Mouse (Mus musculus): ENCODE measurements around the gene Rbx1. TPM values are rescaled to one million over a fixed set of nuclear protein-coding genes. Genes with fewer than 3 reads are reported as not detected.
"Not testable (repeated sequence)": the region's sequence is repeated elsewhere in the genome, so short reads cannot be mapped to it uniquely, and the experiment has no call there.

The Rbx1 gene
- 100 to 1,000 TPM; 323 to 363 TPM for polyA plus RNA-seq (2017; shearing (Covaris generic))

DNA sequence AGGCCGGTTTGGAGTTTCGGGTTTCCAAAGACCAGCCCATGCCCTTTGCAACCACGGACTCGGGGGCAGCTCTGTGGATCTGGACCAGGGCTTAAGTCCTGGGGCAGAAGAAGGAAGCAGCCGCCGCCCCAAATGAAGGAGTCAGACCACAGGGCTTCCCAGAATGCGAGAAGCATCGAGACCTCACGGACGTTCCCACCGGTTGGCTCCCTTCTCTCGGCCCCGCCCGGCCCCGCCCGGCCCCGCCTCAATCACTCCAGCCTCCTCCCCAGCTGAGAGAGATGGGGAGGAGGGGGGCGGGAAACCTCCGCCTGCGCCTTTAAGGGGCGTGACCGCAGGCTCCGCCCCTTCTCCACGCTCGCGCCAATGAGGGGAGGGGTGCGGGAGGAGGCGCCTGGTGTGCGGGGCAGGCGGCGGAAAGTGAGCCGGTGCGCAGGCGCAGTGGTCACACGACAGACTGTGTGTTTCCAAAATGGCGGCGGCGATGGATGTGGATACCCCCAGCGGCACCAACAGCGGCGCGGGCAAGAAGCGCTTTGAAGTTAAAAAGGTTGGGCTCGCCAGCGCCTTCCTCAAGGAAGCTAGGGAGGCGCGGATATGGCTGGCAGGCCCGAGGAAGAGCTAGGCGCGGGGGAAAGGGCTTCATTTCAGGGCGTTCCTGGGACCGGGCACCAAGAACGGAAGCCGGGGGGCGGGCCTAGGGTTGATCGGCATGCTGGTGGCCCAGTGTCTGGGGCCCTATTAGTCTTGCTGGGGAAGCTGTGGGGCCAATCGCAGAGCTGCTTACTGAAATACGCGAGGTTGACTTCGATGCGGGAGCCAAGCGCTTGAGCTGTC, at the start of gene Rbx1:
TSS of gene Rbx1 (plus strand) at position 396 of the 837 bp plus-strand sequence.
- peak; percentile 92 for ATAC-seq

DNA sequence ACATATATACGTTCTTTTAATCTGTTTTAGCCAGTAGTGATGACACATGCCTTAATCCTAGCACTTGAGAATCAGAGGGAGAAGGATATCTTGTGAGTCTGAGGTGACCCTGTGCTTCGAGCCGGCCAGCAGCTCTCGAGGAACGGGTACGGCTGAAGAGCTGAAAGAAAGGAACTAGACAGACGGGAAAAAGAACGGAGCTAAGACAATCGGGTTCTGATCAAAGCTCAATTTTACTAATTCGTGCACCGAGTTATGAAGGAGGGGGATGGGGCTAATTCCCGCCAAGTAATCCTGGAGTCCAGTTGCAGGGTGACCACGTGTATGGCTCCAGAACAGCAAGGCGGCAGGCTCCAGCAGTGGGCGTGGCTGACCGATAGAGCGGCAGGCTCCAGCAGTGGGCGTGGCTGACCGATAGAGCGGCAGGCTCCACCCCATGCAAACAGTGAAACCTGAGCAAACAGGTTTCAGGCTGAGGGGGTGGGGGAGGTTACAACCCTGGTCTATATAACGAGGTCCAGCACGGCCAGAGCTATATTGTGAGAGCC, 49.3 kb upstream of the Rbx1 start:
- ATAC-seq, result peak; percentile 61

DNA sequence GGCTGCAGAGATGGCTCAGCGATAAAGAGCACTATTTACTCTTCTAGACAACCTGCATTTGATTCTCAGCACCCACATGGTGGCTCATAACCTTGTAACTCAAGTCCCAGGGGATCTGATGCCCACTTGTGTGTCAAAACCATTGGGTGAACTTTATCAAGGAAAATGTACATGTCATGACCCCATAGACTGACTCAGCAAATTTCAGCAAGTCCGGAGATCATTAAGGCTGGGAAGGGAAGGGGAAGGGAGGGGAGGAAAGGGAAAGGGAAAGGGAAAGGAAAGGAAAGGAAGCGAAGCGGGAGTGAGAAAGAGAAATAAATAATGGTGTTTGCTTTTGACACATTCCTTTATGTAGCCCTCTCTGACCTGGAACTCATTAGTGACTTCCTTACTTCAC, 48.0 kb upstream of the Rbx1 start:
- no peak for ATAC-seq

DNA sequence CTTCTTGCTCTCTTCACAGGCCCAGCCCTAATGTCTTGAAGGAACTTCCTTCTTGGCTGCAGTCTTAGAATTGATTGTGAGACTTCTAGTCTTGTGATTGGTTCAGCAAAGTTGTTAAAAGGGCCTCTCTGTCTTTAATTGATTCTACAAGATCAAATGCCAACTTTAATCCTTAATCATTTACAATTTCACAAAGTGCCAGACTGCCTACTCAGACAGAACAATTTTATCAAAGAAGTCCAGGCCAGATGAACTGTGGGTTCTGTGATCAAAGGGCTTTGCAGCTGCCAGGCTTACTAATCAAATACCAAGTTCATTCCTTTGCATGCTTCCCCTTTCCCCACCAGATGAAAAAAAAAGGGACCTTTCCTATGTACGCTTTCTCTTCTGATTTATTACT, 44.6 kb upstream of the Rbx1 start:
- no peak for ATAC-seq

GRCm38 (mm10) chr15:81422156-81422681, 43.9 kb upstream of the Rbx1 start:
- no peak for ATAC-seq

DNA sequence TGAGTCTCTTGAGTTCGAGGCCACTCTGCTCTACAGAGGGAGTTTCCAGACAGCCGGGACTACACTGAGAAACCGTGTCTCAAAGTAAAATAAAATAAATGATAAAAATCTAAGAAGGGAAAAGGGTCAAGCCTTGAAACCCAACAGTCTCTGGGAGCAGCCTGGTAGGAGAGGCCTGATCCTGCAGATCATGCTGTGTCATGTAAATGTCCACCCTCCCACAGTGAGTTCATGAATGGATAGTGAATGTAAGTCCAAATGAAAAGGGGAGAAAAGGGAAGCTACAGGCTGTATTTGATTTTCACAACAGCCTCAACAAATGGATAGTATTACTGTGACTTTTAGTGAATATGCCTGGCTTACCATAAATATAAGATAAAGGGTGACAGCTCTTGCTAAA, 40.8 kb upstream of the Rbx1 start:
- ATAC-seq, result no peak

- ATAC-seq, result no peak
Observed at GRCm38 (mm10) chr15:81427947-81428346, 38.1 kb upstream of the Rbx1 start.

DNA sequence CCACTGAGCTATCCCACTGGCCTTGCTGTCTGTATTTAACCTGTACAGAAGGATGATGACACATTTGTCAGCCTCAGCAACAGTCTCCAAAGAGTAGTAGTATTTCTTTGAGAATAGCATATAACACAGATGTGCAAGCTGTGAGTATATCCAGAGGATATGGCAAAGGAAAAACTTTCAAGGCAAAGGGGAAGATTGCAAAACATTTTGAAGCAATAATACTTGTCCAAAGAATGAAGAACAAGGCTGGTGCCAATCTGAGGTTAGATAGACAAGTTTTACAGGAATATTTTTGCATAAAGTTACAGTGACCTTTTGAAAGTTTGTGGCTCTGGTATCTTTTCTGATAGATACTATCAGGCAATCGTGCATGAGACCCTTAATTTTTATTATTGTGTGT, 34.9 kb upstream of the Rbx1 start:
- ATAC-seq, result no peak

GRCm38 (mm10) chr15:81438345-81438744, 27.8 kb upstream of the Rbx1 start:
- ATAC-seq, result no peak

- no peak for ATAC-seq
Observed at GRCm38 (mm10) chr15:81439236-81439635, 26.9 kb upstream of the Rbx1 start.

DNA sequence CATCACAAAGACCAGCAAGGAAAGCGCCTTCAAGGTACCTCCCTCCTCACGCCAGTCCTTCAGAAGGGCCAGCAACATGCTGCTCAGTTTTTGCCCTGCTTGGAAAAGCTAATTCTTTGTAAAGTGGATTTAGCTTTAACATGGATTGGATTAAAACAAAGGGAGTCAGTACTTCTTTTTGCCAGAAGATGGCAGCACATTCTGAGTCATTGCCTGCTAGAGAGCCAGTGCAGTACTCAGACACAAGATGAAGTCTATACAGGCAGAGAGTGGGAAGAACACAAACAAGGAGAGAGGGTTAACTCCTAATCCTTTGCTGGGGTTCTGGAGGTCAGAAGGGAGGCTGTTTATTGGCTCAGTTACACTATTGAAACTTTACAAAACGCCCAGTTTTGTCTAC, 17.6 kb upstream of the Rbx1 start:
- ATAC-seq, result no peak

GRCm38 (mm10) chr15:81461523-81461922, 4.6 kb upstream of the Rbx1 start:
- ATAC-seq, result no peak

DNA sequence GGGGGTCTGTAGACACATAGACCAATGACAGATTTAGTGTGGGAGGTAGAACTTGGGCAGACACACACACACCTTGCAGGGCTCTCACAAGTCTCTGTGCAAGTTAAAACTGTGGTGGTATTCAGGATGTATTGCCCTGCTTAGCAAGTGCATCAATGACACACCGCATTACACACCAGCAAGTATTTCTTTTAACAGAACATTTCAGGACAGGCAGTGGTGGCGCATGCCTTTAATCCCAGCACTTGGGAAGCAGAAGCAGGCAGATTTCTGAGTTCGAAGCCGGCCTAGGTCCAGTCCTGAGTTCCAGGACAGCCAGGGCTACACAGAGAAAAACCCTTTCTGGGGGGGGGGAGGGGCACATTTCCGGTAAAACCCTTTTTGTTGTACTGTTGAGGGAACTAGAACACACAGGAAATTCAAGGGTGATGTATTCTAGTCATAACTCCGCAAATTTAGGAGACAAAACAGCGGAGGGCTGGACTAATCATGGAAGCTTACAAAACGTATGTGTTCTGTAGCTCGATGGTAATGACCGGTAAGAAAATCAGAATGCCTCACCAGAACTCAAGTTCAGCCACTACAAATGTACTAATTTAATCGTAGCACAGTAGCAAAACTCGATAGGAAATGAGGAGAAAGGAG, 958 bp upstream of the Rbx1 start:
- no peak for ATAC-seq

DNA sequence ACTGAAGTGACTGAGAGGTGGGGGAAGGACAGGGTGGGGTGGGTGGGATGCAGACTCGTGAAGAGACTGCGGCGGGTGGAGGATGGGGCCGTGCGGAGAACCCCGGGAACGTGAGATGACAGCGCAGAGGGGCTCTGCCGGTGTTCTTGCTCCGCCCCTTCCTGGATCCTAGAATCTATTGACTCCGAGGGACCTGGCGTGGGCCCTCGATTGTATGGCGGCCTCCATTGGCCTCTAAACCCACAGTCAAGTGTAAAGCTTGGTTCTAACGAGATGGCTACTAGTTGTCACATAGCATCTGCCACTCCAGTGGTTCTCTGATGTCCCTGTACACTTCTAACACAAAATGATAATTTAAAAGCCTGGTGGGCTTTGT, 630 bp downstream of the Rbx1 start:
- no peak for ATAC-seq

DNA sequence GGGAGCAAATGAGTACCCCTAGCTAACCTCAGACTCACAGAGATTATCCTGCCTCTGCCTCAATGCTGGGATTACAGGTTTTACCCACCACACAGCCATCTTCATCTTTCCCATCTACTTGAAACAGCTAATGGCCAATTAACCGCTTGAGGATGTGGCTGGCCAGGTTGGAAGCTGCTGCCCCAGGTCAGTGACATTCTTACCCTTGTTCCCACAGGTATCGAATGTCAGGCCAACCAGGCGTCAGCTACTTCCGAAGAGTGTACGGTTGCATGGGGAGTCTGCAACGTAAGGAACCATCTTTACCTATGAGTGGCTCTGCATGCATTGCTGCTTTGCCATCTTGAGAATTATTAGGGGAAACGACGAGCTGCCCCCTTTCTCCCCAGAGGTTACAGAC, 4.6 kb downstream of the Rbx1 start:
- ATAC-seq, result no peak

GRCm38 (mm10) chr15:81472256-81472655, 6.2 kb downstream of the Rbx1 start:
- no peak for ATAC-seq

DNA sequence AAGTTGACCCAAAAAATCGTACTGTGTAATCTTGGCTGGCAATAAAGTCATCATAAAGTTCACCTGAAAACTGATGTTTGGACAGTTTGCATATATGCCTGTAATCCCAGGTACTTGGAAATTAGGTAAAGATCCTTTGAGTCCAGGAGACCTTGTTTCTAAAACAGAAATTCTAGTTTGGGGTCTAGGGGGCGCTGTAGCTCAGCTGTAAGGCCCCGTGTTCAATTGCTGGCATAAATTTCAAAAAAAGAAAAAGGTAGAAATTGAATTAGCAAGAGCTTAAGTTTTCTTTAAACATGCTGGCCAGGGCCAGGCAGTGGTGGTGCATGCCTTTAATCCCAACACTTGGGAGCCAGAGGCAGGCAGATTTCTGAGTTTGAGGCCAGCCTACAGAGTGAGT, 9.6 kb downstream of the Rbx1 start:
- ATAC-seq, result no peak

GRCm38 (mm10) chr15:81476597-81476996, 10.5 kb downstream of the Rbx1 start:
- no peak for ATAC-seq

- ATAC-seq, result no peak
Observed at GRCm38 (mm10) chr15:81479446-81480213, 13.5 kb downstream of the Rbx1 start.

- ATAC-seq, result not testable (repeated sequence)
Observed at GRCm38 (mm10) chr15:81480284-81480683, 14.2 kb downstream of the Rbx1 start.

DNA sequence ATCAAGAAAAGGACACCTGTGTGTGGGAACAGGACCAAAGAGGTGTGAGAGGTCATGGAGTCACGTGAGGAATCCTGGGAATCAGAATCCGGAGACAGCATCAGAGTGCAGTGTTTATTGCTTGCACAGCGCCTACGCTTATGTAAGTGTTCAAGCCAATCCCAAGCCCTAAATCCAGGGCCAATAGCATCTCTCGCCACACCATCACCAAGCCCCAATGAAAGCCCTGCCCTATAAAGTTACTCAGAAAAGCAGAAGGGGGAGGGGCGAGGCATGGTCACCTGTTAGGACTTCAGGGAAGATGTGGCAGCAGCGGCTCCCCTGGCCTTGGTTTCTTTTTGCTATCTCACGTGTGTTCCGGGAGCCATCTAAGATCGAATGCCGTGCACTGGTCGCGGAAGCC, 14.9 kb downstream of the Rbx1 start:
- peak; percentile 84 for ATAC-seq

- no peak for ATAC-seq
Observed at GRCm38 (mm10) chr15:81482966-81483365, 16.9 kb downstream of the Rbx1 start.

GRCm38 (mm10) chr15:81483691-81484090, 17.6 kb downstream of the Rbx1 start:
- ATAC-seq, result no peak
